Mouse (Mus musculus) kidney, postnatal 0 days (tissue): Measurements from ENCODE around the gene Atg101. TPM values are rescaled to one million over a fixed set of nuclear protein-coding genes. Genes with fewer than 3 reads are reported as not detected.

Experiments
- ATAC-seq: fragments of 200-750 bp; cut with Nextera tagmentation; replicated peaks from 2 replicates; pipeline ENCODE4 v1.8.0; 2017; ENCODE audit warnings: low read depth, moderate number of reproducible peaks, moderate TSS enrichment, moderate library complexity; ENCODE audit not compliant: low FRiP score
- DNase-seq: peaks from one replicate; pipeline ENCODE4 v3.0.0-alpha.2; 2016; ENCODE audit warnings: low spot score
- H3K27ac ChIP-seq: fragments of 300-500 bp; sonication (generic); 2 replicates; pipeline ENCODE4 v1.5.1; 2014; ENCODE audit warnings: mild to moderate bottlenecking
- H3K27me3 ChIP-seq: fragments of 300-500 bp; sonication (generic); 2 replicates; pipeline ENCODE4 v1.6.1; 2014; ENCODE audit warnings: low read length, mixed read lengths; ENCODE audit not compliant: insufficient read depth
- H3K36me3 ChIP-seq: fragments of 300-500 bp; sonication (generic); 2 replicates; pipeline ENCODE4 v1.6.1; 2014; ENCODE audit warnings: low read length, mixed read lengths; ENCODE audit not compliant: insufficient read depth
- H3K4me1 ChIP-seq: fragments of 300-500 bp; sonication (generic); replicated peaks from 2 replicates; pipeline ENCODE4 v1.6.1; 2014; ENCODE audit warnings: antibody characterized with exemption, low read length, mixed read lengths; ENCODE audit not compliant: insufficient read depth
- H3K4me2 ChIP-seq: fragments of 300-500 bp; sonication (generic); 2 replicates; pipeline ENCODE4 v1.6.1; 2014; ENCODE audit warnings: mild to moderate bottlenecking, low read length, moderate library complexity, mixed read lengths
- H3K4me3 ChIP-seq: fragments of 300-500 bp; sonication (generic); replicated peaks from 2 replicates; pipeline ENCODE4 v1.5.1; 2014; ENCODE audit warnings: low read depth, low read length
- H3K9ac ChIP-seq: fragments of 300-500 bp; sonication (generic); 2 replicates; pipeline ENCODE4 v1.6.1; 2014; ENCODE audit warnings: low read depth, low read length
- H3K9me3 ChIP-seq: fragments of 300-500 bp; sonication (generic); replicated peaks from 2 replicates; pipeline ENCODE4 v1.6.1; 2016; ENCODE audit warnings: low read length, inconsistent platforms, mixed read lengths
- CTCF ChIP-seq: IDR thresholded peaks from 2 replicates; pipeline ENCODE4 v1.5.1; 2016; ENCODE audit warnings: antibody characterized with exemption, low read depth, mild to moderate bottlenecking, moderate library complexity
- WGBS: fragments of 180-500 bp; shearing (Covaris S2); extraction: QIAGEN DNeasy Blood & Tissue Kit; methylation state at CpG from one replicate; pipeline ENCODE4 v1.1.7; 2014; 5-methylcytosine and 5-hydroxymethylcytosine counted together
- polyA plus RNA-seq: library from polyadenylated mRNA; unstranded; fragments of >200 nt; fragmentation: Nextera tagmentation; extraction: Ambion mirVana; gene quantifications from 2 replicates; pipeline ENCODE4 v1.2.1, GENCODE M21; 2015

Gene Atg101
- polyA plus RNA-seq, 1 experiment from 2014 or later: 77.1 TPM

DNA sequence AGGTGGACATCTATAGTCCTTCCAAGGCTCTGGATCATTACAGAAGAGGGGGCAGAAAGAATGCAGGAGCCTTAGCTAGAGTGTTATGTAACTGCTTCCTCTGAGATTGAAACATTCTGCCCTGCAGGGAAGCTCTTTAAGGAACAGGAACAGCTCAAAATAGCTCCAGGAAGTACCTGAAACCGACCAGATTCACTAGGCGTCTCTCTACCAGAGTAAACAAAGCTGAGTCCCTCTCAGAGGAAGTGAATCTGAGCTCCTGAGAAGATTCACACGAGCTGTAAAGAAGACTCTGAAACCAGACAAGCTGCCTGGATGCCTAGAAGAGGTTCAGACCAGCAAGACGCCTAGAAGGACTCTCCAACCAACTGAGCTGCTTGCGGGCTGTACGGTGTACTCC lies 31.5 kb upstream of the Atg101 start:
- no peak overlapping the region for H3K27ac ChIP-seq
- no peak for TF ChIP-seq CTCF
- no peaks in the 10 kb centered on the region for H3K9me3 ChIP-seq
- WGBS: 79% methylated on average over 6 of the region's 6 CpGs
- H3K4me2 ChIP-seq: no peak overlapping the region
- ATAC-seq: no peak
- no peak overlapping the region for H3K9ac ChIP-seq
- H3K36me3 ChIP-seq: no peaks in the 10 kb centered on the region
- no peak overlapping the region for H3K4me3 ChIP-seq
- H3K27me3 ChIP-seq: no peaks in the 10 kb centered on the region
- 0 out of 2 replicates have a peak, but pooled peaks cover 5% of the 10 kb centered on the region for H3K4me1 ChIP-seq
- DNase-seq: no peak

DNA sequence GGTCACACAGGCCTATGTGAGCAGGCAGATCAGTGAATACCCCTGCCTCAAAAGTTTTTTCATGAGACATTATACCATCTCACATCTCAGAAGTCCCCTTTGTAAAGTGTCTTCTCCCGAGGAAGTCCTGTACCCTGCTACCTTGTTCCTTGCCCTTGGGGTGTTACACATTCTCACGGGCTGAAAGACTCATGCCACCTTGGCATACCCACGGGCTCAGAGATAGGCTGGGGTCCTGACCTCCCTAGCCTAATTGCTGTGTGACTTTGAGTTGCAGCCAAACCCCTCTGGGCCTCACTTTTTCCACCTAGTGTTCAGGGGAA lies 30.5 kb upstream of the Atg101 start:
- DNase-seq: no peak
- Histone ChIP-seq H3K4me1 (0 out of 2 replicates have a peak, but pooled peaks cover 5% of the 10 kb centered on the region), H3K4me2 (peak overlapping the region; percentile 91), H3K4me3 (peak overlapping the region; percentile 59), H3K27me3 (no peaks in the 10 kb centered on the region), H3K9ac (no peak overlapping the region), H3K9me3 (no peaks in the 10 kb centered on the region), H3K27ac (no peak overlapping the region), H3K36me3 (no peaks in the 10 kb centered on the region)
- ATAC-seq: no peak
- 37% methylated on average over 3 of the region's 3 CpGs for WGBS
- no peak for TF ChIP-seq CTCF

DNA sequence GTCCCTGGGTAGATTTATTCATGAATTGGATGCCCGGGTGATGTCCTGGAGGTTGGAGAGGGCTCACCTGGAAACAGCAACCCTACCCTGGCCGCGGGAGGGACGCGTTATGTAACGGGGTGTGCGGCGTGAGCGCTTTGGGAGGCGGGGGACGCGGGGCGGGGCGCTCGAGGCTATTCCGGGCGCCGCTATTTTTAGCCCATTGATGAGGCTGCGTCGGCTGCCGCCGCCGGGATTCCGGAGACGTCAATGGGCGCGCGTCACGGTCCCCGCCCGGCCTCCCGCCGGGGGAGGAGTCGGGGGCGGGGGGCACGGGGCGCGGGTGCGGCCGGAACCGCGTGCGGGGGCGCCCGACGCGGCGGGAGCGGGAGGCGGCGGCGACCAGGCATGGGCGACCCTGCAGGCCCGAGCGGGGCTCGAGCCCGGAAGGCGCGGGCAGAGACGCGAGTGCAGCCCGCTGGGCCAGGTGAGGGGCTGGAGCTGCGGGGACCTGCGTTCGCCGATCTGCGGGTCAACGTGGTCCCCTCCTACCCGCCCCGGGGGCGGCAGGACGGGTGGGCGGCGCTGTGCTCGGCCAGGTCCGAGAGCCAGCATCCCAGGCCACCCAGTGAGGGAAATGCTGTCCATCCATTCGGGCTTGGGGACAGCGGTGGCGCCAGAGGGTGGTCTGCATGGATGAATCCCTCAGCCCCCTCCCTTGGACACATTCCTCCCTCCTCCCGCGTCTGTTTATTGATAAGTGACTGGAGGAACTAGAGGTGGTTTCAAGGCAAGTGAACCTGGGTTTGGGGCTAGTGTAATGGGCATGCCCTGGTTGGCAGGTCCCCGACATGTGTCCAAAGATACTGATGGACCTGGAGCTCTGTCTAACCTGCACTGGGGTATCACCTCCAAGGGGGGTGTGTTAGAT lies 29.9 kb upstream of the Atg101 start, which contains the start of gene Nr4a1:
TSS of gene Nr4a1 (plus strand) at position 384 of the 910 bp plus-strand sequence.
- no peaks in the 10 kb centered on the region for H3K36me3 ChIP-seq
- peak within 1 kb of the TSS; percentile 59 for H3K4me3 ChIP-seq
- DNase-seq: peak; percentile 76
- H3K9me3 ChIP-seq: no peaks in the 10 kb centered on the region
- H3K9ac ChIP-seq: peak within 1 kb of the TSS; percentile 64
- 0 out of 2 replicates have a peak, but pooled peaks cover 5% of the 10 kb centered on the region for H3K4me1 ChIP-seq
- ATAC-seq: peak; percentile 50
- H3K27ac ChIP-seq: no peak within 1 kb of the TSS
- no peak for TF ChIP-seq CTCF
- 1% methylated on average over 71 of the region's 82 CpGs for WGBS
- no peaks in the 10 kb centered on the region for H3K27me3 ChIP-seq
- peak within 1 kb of the TSS; percentile 91 for H3K4me2 ChIP-seq

DNA sequence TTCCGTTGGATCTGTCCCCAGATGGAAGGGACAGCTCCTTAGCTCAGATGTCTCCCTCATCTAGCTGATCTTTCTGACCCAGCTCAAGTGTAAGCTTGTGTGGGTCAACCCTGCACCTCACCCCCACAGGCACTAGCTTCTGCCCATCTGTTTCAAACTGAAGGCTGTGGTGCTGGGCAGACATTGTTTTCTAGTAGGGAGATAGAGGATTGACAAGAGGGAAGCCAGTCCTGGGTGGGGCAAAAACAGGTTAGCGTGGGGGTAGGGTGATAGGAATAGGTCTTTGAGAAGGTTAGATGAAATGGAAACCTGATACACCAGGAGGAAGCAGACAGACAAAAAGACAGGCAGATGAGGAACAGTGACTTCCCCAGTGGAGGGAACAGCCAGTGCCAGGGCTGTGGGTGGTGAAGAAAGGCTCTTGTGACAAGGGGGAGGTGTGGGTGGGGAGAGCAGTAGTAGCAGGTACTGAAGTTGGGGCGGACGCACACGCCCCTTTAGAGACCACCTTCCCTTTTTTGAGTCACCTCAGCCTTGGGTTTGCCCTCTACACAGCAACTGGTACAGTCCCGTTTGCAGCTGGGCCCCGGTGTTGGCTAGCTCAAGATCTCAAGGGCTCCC lies 28.1 kb upstream of the Atg101 start:
- WGBS: 84% methylated on average over 7 of the region's 7 CpGs
- Histone ChIP-seq H3K4me2 (no peak overlapping the region), H3K4me1 (peaks cover 10% of the 10 kb centered on the region), H3K27me3 (no peaks in the 10 kb centered on the region), H3K4me3 (no peak overlapping the region), H3K9ac (no peak overlapping the region), H3K9me3 (no peaks in the 10 kb centered on the region), H3K36me3 (no peaks in the 10 kb centered on the region), H3K27ac (no peak overlapping the region)
- ATAC-seq: no peak
- DNase-seq: no peak
- no peak for TF ChIP-seq CTCF

DNA sequence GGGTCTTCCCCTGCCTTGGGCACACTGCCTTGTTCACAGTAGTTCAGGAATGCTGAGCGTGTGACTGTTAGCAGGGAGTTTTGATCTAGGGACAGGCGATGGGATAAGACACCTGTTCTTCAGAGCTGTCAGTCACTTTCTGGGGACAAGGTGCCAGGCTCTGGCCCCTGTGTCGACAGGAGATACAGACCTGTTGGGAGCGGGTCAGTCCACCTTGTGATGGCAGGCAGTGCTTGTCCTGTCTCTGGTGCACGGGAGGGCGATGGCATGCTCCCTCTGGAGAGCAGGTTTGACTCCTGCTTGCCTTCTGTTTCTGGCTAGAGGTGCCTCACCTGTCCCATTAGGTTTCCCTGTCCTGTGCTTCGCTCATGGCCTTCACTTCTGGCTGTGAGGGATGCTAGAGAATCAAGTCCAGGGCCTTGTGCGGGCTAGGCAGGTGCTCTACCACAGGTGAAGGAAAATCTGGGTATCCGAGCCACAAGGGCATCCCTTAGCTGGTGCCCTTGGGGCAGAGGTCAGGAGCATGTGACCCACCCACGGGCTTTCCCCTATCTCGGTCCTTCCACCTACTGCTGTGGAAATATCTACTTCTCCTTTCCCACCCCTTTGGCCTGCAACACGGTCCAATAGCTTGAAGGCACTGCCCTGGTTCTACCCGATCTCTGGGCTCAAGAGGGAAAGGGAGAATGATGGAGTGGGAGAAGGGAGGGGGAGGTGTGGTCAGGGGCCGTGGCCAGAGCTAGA lies 27.4 kb upstream of the Atg101 start:
- H3K27ac ChIP-seq: no peak overlapping the region
- DNase-seq: no peak
- no peak for ATAC-seq
- no peaks in the 10 kb centered on the region for H3K9me3 ChIP-seq
- H3K36me3 ChIP-seq: no peaks in the 10 kb centered on the region
- 69% methylated on average over 14 of the region's 14 CpGs for WGBS
- TF ChIP-seq CTCF: no peak
- no peak overlapping the region for H3K9ac ChIP-seq
- peaks cover 13% of the 10 kb centered on the region for H3K4me1 ChIP-seq
- no peaks in the 10 kb centered on the region for H3K27me3 ChIP-seq
- H3K4me2 ChIP-seq: no peak overlapping the region
- no peak overlapping the region for H3K4me3 ChIP-seq

DNA sequence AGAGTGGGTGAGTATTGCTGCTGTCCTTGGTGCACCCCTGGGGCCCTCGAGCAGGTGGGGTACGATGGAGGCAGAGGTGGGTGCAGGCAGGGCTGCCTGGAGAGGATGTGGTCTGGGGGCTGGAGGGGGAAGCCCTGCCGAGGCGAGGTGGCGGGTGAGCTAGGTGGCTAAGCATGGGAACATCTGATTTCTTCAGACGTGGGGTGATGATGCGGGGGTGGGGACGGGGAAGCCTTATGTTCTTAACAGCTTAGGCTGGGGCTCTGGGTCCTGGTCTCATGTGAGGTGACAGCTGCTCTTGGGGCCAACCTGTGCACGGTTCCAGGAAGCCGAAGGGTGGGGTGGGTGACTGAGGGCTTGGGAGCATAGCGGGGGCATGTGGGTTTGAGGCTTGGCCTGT lies 25.7 kb upstream of the Atg101 start:
- Histone ChIP-seq H3K4me2 (no peak overlapping the region), H3K4me3 (no peak overlapping the region), H3K36me3 (no peaks in the 10 kb centered on the region), H3K9me3 (no peaks in the 10 kb centered on the region), H3K4me1 (peaks cover 18% of the 10 kb centered on the region), H3K27me3 (no peaks in the 10 kb centered on the region), H3K9ac (no peak overlapping the region), H3K27ac (no peak overlapping the region)
- WGBS: 82% methylated on average over 11 of the region's 11 CpGs
- no peak for TF ChIP-seq CTCF
- ATAC-seq: no peak
- no peak for DNase-seq
